Mouse (Mus musculus) embryonic facial prominence, embryonic 13.5 days (tissue): ENCODE measurements at regions not wholly inside any gene's neighbourhood (a gene's known extent, or its start where the extent isn't known, plus 50 kb on each side); places are given as distances from the start of the nearest gene placed in this dataset.
A peak's percentile ranks its signal among the peaks of the same experiment; 100 is the strongest.

Experiments
- ATAC-seq: fragments of 200-750 bp; cut with Nextera tagmentation; 2 replicates; pipeline ENCODE4 v1.8.0; 2017; ENCODE audit warnings: low read depth; ENCODE audit not compliant: insufficient number of reproducible peaks, insufficient read depth, low FRiP score, low TSS enrichment
- H3K27ac ChIP-seq: fragments of 300-500 bp; sonication (generic); 2 replicates; pipeline ENCODE4 v1.5.1; 2015; ENCODE audit warnings: moderate library complexity, mild to moderate bottlenecking, inconsistent platforms
- H3K27me3 ChIP-seq: fragments of 300-500 bp; sonication (generic); 2 replicates; pipeline ENCODE4 v1.6.1; 2015; ENCODE audit warnings: mild to moderate bottlenecking, inconsistent platforms
- H3K36me3 ChIP-seq: fragments of 300-500 bp; sonication (generic); 2 replicates; pipeline ENCODE4 v1.6.1; 2015; ENCODE audit warnings: mild to moderate bottlenecking, inconsistent platforms
- H3K4me1 ChIP-seq: fragments of 300-500 bp; sonication (generic); 2 replicates; pipeline ENCODE4 v1.6.1; 2015; ENCODE audit warnings: inconsistent platforms
- H3K4me2 ChIP-seq: fragments of 300-500 bp; sonication (generic); 2 replicates; pipeline ENCODE4 v1.6.1; 2015; ENCODE audit warnings: moderate library complexity, mild to moderate bottlenecking, inconsistent platforms
- H3K4me3 ChIP-seq: fragments of 300-500 bp; sonication (generic); 2 replicates; pipeline ENCODE4 v1.5.1; 2015; ENCODE audit warnings: mild to moderate bottlenecking, inconsistent platforms
- H3K9ac ChIP-seq: fragments of 300-500 bp; sonication (generic); 2 replicates; pipeline ENCODE4 v1.6.1; 2015; ENCODE audit warnings: mild to moderate bottlenecking, inconsistent platforms
- H3K9me3 ChIP-seq: fragments of 300-500 bp; sonication (generic); 2 replicates; pipeline ENCODE4 v1.6.1; 2016; ENCODE audit warnings: inconsistent platforms
- WGBS: fragments of 180-500 bp; shearing (Covaris S2); methylation state at CpG from one replicate; pipeline ENCODE4 v1.1.7; 2015; ENCODE audit warnings: mixed read lengths; 5-methylcytosine and 5-hydroxymethylcytosine counted together

GRCm38 (mm10) chr17:41990804-41991203 lies 324.9 kb upstream of the Ptchd4 start:
- H3K4me2 ChIP-seq: no peak overlapping the region
- H3K36me3 ChIP-seq: no peaks in the 10 kb centered on the region
- H3K9ac ChIP-seq: no peak overlapping the region
- no peaks in the 10 kb centered on the region for H3K27me3 ChIP-seq
- ATAC-seq: no peak
- no peak overlapping the region for H3K4me3 ChIP-seq
- 87% methylated on average over 9 of the region's 9 CpGs for WGBS
- no peaks in the 10 kb centered on the region for H3K9me3 ChIP-seq
- H3K27ac ChIP-seq: no peak overlapping the region
- H3K4me1 ChIP-seq: no peaks in the 10 kb centered on the region

GRCm38 (mm10) chr17:42008415-42008814 lies 307.3 kb upstream of the Ptchd4 start:
- Histone ChIP-seq H3K27ac (no peak overlapping the region), H3K9ac (no peak overlapping the region), H3K27me3 (no peaks in the 10 kb centered on the region), H3K36me3 (no peaks in the 10 kb centered on the region), H3K4me3 (no peak overlapping the region), H3K4me1 (no peaks in the 10 kb centered on the region), H3K9me3 (no peaks in the 10 kb centered on the region), H3K4me2 (no peak overlapping the region)
- no peak for ATAC-seq

DNA sequence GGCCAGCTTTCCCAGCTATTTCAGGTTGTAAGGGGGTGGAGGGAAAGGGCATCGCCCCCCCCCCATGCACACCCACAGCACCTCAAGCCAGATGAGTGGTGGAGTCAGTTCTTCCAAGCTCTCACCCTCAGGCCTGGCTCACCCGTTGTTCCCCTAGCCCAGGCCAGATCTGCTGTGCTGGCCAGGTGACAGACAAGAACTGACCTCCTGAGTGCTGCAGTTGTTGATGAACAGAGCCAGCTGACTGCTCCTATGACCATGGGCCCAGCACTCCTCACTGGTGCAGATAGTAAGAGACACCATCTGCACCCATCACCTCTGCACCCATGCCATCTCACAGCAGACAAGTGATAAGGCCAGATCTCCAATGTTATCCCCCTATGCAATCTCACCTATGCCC lies 291.5 kb upstream of the Ptchd4 start:
- 89% methylated on average over 2 of the region's 2 CpGs for WGBS
- no peaks in the 10 kb centered on the region for H3K9me3 ChIP-seq
- H3K36me3 ChIP-seq: no peaks in the 10 kb centered on the region
- no peak overlapping the region for H3K4me2 ChIP-seq
- H3K4me1 ChIP-seq: no peaks in the 10 kb centered on the region
- no peak overlapping the region for H3K27ac ChIP-seq
- no peaks in the 10 kb centered on the region for H3K27me3 ChIP-seq
- ATAC-seq: no peak
- H3K4me3 ChIP-seq: no peak overlapping the region
- no peak overlapping the region for H3K9ac ChIP-seq

- no peak for ATAC-seq
- H3K9ac ChIP-seq: no peak overlapping the region
Measured at GRCm38 (mm10) chr17:42027253-42027652, 288.5 kb upstream of the Ptchd4 start.

DNA sequence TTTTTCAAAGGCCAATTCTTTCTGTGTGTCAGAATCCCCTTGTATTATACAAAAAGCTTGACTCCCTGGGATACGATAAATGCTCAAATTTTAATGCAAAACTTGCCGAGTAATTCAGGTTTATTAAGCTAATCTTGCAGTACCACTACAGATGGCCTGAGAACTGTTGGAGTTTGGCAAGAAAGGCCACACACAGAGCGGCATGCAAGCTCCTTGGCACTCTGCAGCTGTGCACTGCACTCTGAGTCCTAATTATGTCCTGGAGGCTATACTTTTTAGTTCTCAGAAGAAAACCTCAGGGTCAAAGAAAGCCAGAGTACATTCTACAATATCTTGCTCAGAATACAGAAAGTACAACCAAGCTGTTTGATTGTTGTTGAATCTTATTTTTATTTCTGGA lies 286.3 kb upstream of the Ptchd4 start:
- Histone ChIP-seq H3K4me1 (no peaks in the 10 kb centered on the region), H3K36me3 (no peaks in the 10 kb centered on the region), H3K27ac (no peak overlapping the region), H3K9ac (no peak overlapping the region), H3K9me3 (no peaks in the 10 kb centered on the region), H3K4me3 (no peak overlapping the region), H3K27me3 (no peaks in the 10 kb centered on the region), H3K4me2 (no peak overlapping the region)
- no peak for ATAC-seq
- whole genome bisulfite sequencing: 57% methylated on average over 3 of the region's 3 CpGs

More at GRCm38 (mm10) chr17:42027253-42027652, 288.5 kb upstream of the Ptchd4 start:
- Histone ChIP-seq H3K4me1 (no peaks in the 10 kb centered on the region), H3K27me3 (no peaks in the 10 kb centered on the region), H3K36me3 (no peaks in the 10 kb centered on the region), H3K27ac (no peak overlapping the region), H3K4me3 (no peak overlapping the region), H3K9me3 (no peaks in the 10 kb centered on the region), H3K4me2 (no peak overlapping the region)

DNA sequence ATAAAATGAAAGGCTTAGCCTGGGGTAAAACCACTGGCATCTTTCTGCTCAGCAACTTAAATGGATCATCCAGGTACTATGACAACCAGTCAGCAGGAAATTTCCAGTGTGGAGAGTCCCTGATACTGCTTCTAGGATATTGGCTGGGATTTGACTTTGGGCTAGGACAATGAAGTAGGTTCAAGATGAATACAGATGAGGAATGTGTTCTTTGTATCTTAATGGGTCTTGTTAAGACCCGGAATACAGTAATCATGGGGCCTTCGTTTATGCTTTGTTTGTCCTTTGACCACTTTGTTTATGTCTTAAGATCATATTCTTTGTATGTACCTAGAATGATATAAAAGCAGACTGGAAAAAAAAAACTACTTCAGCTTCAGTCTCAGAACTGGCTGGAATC lies 278.7 kb upstream of the Ptchd4 start:
- no peak for ATAC-seq
- Histone ChIP-seq H3K4me2 (no peak overlapping the region), H3K9me3 (no peaks in the 10 kb centered on the region), H3K27ac (no peak overlapping the region), H3K36me3 (no peaks in the 10 kb centered on the region), H3K27me3 (no peaks in the 10 kb centered on the region), H3K9ac (no peak overlapping the region), H3K4me3 (no peak overlapping the region), H3K4me1 (no peaks in the 10 kb centered on the region)
- 84% methylated on average over 2 of the region's 2 CpGs for WGBS

DNA sequence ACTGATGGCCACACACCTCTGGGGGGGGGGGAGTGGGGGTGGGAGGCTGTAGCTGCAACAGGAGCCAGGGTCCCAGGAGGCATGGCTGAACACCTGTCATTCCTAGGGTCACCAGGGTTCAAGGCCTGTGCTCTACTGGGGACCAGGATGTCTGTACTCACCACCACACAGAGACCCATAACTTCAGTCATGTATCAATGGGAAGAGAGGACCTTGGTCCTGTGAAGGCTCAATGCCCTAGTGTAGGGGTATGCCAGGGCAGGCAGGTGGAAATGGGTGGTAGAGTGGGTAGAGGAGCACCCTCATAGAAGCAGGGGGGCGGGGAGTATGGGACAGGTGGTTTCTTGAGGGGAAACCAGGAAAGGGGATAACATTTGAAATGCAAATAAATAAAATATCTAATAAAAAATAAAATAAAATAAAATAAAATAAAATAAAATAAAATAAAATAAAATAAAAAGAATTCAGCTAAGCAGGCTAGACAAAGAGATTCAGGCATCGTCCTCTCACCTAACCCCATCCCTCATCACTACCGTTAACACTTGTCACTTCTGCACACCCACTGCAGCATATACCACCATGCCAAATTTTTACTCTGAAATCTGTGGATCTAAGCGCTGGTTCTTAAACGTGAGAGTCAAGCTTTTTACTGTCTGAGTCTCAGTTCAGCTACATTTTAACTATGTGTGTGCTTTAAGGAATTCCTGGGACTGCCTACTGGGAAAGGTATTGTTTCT lies 265.8 kb upstream of the Ptchd4 start:
- peak; percentile 62; the same call in 1 of the 2 replicates for ATAC-seq
- H3K9ac ChIP-seq: no peak overlapping the region
- H3K4me1 ChIP-seq: no peaks in the 10 kb centered on the region
- WGBS: 85% methylated on average over 5 of the region's 5 CpGs
- H3K4me3 ChIP-seq: no peak overlapping the region
- no peaks in the 10 kb centered on the region for H3K9me3 ChIP-seq
- H3K36me3 ChIP-seq: no peaks in the 10 kb centered on the region
- no peak overlapping the region for H3K27ac ChIP-seq
- no peak overlapping the region for H3K4me2 ChIP-seq
- no peaks in the 10 kb centered on the region for H3K27me3 ChIP-seq

DNA sequence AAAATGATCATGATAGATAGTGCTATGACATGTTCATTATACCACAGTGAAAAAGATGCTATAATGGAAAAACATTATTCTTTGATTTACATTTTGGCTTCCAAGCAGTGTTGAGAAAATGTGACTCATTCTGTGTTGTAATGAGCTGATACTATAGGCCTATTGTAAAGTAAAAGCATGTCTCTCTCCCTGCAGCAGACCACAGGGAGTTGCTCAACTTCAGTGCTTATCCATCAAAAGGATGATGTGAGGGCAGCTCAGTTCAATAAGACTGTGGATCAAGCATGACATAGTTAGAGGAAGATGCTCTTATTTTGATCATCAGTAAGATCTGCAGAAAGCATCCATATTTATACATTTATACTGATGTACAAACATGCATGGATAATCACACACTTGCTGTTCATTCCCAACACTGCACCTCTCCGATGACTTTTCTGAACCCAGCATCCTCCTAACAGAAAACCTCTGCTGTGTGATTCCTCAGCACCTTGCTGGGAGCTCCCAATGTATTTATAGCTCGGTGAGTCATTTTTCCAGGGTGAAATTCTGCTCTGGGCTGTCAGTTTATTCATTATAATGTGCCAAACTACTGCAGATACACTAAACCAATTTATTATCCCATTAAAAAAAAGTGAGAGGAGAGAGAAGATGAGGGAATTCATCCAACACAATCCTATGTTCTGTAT lies 224.8 kb upstream of the Ptchd4 start:
- no peak overlapping the region for H3K4me3 ChIP-seq
- H3K4me1 ChIP-seq: no peaks in the 10 kb centered on the region
- H3K27ac ChIP-seq: no peak overlapping the region
- 71% methylated on average over 2 of the region's 2 CpGs for WGBS
- H3K9me3 ChIP-seq: no peaks in the 10 kb centered on the region
- H3K27me3 ChIP-seq: no peaks in the 10 kb centered on the region
- ATAC-seq: no peak
- no peak overlapping the region for H3K9ac ChIP-seq
- no peaks in the 10 kb centered on the region for H3K36me3 ChIP-seq
- H3K4me2 ChIP-seq: no peak overlapping the region

DNA sequence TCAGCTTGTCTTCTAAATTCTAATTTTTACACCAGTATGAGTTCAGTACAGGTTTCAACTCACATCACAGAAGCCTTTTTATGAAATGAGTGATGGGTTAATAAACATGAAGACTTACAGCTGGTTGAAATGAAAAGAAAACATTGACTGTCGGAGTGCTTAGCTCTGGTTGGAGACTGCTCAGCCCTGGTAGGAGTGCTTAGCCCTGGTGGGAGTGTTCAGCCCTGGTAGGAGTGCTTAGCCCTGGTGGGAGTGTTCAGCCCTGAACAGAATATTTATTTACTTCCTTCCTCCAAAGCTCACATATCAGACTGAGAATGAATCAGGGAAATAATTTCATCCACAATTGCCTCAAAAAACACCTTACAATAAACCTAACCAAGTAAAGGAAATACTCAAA lies 202.1 kb upstream of the Ptchd4 start:
- Histone ChIP-seq H3K27ac (no peak overlapping the region), H3K9ac (no peak overlapping the region), H3K4me1 (no peaks in the 10 kb centered on the region), H3K4me3 (no peak overlapping the region), H3K27me3 (no peaks in the 10 kb centered on the region), H3K36me3 (no peaks in the 10 kb centered on the region), H3K9me3 (no peaks in the 10 kb centered on the region), H3K4me2 (no peak overlapping the region)
- 70% methylated on average over 1 of the region's 1 CpGs for WGBS
- ATAC-seq: no peak

- no peak overlapping the region for H3K4me2 ChIP-seq
- no peaks in the 10 kb centered on the region for H3K4me1 ChIP-seq
- no peak overlapping the region for H3K4me3 ChIP-seq
- no peak for ATAC-seq
- H3K9ac ChIP-seq: no peak overlapping the region
- no peaks in the 10 kb centered on the region for H3K9me3 ChIP-seq
- H3K27me3 ChIP-seq: no peaks in the 10 kb centered on the region
- 82% methylated on average over 1 of the region's 1 CpGs for WGBS
- no peak overlapping the region for H3K27ac ChIP-seq
- H3K36me3 ChIP-seq: no peaks in the 10 kb centered on the region
Measured at GRCm38 (mm10) chr17:42120759-42121158, 195.0 kb upstream of the Ptchd4 start.

DNA sequence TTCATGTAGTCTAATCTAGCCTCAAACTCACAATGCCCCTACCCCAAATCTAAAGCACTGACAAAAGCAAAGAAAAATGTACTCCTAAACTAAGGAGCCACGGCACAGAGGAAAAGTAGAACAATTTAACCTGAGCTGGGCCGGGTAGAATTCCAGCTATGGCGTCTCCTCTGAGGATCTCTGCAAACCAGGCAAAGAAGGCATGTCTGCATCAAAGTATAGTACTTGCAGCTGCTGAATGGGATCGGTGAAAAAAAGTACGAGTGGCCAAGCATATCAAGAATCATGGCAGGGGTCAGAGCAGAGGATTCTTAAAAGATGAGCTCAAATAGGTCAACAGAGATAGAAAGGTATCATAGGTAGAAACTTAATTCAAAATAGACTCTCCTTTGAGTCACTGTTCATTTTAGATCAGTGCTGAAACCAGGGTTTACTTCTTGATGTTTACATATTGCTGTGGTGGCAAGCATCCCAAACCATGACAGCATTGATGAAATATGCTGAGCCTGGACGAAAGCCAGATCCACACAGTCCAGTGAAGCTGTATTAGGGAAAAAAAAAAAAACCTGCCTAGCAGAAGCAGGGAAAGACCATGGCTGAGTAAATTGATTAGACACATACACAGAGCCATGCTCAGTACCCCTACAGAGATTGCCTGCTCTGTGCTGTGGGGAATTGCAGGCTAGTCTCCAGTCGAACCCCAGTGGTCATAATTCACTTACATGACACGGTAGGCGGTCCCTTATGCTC lies 189.1 kb upstream of the Ptchd4 start:
- H3K27ac ChIP-seq: no peak overlapping the region
- no peak overlapping the region for H3K4me2 ChIP-seq
- no peak overlapping the region for H3K9ac ChIP-seq
- 63% methylated on average over 9 of the region's 9 CpGs for WGBS
- no peaks in the 10 kb centered on the region for H3K27me3 ChIP-seq
- no peaks in the 10 kb centered on the region for H3K36me3 ChIP-seq
- no peaks in the 10 kb centered on the region for H3K4me1 ChIP-seq
- H3K9me3 ChIP-seq: no peaks in the 10 kb centered on the region
- no peak overlapping the region for H3K4me3 ChIP-seq
- peak; percentile 71; the same call in 1 of the 2 replicates for ATAC-seq
